Mouse (Mus musculus): ENCODE results near the gene Asb10. TPM values are rescaled to one million over a fixed set of nuclear protein-coding genes. Genes with fewer than 3 reads are reported as not detected.

The Asb10 gene
- total and polyA plus RNA-seq, 2 experiments from 2014 or later: 0.22 to 0.43 TPM

DNA sequence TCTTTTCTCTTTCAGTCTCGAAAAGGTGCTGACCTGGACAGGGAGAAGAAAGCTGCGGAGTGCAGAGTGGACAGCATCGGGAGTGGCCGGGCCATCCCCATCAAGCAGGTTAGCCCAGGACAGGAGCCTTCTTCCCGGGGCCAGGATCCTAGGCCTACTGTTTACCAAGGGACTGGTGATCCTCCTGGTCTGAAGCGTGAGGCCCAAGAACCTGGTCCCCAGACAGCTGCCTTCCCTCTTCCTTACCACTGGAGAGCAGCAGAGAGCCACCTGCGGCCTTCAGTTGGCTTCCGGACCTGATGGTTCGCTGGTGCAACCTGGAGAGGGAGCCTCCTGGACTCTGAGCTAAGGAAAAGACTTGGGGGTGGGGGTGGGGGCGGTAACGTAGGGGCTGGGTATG is 57.5 kb downstream of the Asb10 start:
- Histone ChIP-seq H3K9ac (no peak overlapping the region), H3K27me3 (ENCODE audit: insufficient read depth, low read length) (no peaks in the 10 kb centered on the region), H3K4me3 (ENCODE audit: low read depth, low read length) (no peak overlapping the region), H3K36me3 (ENCODE audit: insufficient read depth) (peaks cover 61% of the 10 kb centered on the region), H3K4me2 (ENCODE audit: low read depth) (no peak overlapping the region), H3K4me1 (ENCODE audit: insufficient read depth) (peaks cover 7% of the 10 kb centered on the region; the same call in 1 of the 2 replicates), H3K9me3 (ENCODE audit: low read length) (no peaks in the 10 kb centered on the region), H3K27ac (ENCODE audit: low read depth, low read length) (no peak overlapping the region)
- peak; percentile 83 for DNase-seq
- WGBS: 20% methylated on average over 11 of the region's 11 CpGs
- TF ChIP-seq CTCF (IDR thresholded peaks at IDR 0.05; ENCODE audit: low read depth): peak; percentile 90
- peak; percentile 59 for ATAC-seq

Other genes starting within 250 kb of the Asb10 start
- 13.5 and 21.2 TPM in 2 replicates for gene Kcnh2, start 189.4 kb downstream of the Asb10 start, total RNA-seq (2014; rRNA removed)
- gene Kcnh2, start 189.4 kb downstream of the Asb10 start, polyA plus RNA-seq (2015; fragmentation: Nextera tagmentation; extraction: Ambion mirVana): 4.7 and 6.8 TPM in 2 replicates
- gene Nos3, start 176.2 kb downstream of the Asb10 start, total RNA-seq (2014; rRNA removed): 6.1 and 8.3 TPM in 2 replicates
- gene Nos3, start 176.2 kb downstream of the Asb10 start, polyA plus RNA-seq (2015; fragmentation: Nextera tagmentation; extraction: Ambion mirVana): 6.3 and 6.8 TPM in 2 replicates
- 8.0 and 9.5 TPM in 2 replicates for gene Atg9b, start 148.8 kb downstream of the Asb10 start, total RNA-seq (2014; rRNA removed)
- gene Atg9b, start 148.8 kb downstream of the Asb10 start, polyA plus RNA-seq (2015; fragmentation: Nextera tagmentation; extraction: Ambion mirVana): 3.4 and 5.1 TPM in 2 replicates
- 58.2 and 64.1 TPM in 2 replicates for gene Abcb8, start 147.3 kb downstream of the Asb10 start, total RNA-seq (2014; rRNA removed)
- 38.7 and 44.6 TPM in 2 replicates for gene Abcb8, start 147.3 kb downstream of the Asb10 start, polyA plus RNA-seq (2015; fragmentation: Nextera tagmentation; extraction: Ambion mirVana)
- gene Asic3, start 127.6 kb downstream of the Asb10 start, total RNA-seq (2014; rRNA removed): 0.15 TPM in 1 of 2 replicates, not detected in the other
- 0.08 and 0.52 TPM in 2 replicates for gene Asic3, start 127.6 kb downstream of the Asb10 start, polyA plus RNA-seq (2015; fragmentation: Nextera tagmentation; extraction: Ambion mirVana)
- gene Cdk5, start 117.4 kb downstream of the Asb10 start, total RNA-seq (2014; rRNA removed): 83.3 and 93.8 TPM in 2 replicates
- gene Cdk5, start 117.4 kb downstream of the Asb10 start, polyA plus RNA-seq (2015; fragmentation: Nextera tagmentation; extraction: Ambion mirVana): 156 and 165 TPM in 2 replicates
- 21.4 and 31.9 TPM in 2 replicates for gene Slc4a2, start 117.1 kb downstream of the Asb10 start, total RNA-seq (2014; rRNA removed)
- 9.7 and 13.9 TPM in 2 replicates for gene Slc4a2, start 117.1 kb downstream of the Asb10 start, polyA plus RNA-seq (2015; fragmentation: Nextera tagmentation; extraction: Ambion mirVana)
- 87.0 and 132 TPM in 2 replicates for gene Fastk, start 95.7 kb downstream of the Asb10 start, total RNA-seq (2014; rRNA removed)
- 88.7 and 91.9 TPM in 2 replicates for gene Fastk, start 95.7 kb downstream of the Asb10 start, polyA plus RNA-seq (2015; fragmentation: Nextera tagmentation; extraction: Ambion mirVana)
- gene Tmub1, start 93.1 kb downstream of the Asb10 start, total RNA-seq (2014; rRNA removed): 34.3 and 47.2 TPM in 2 replicates
- 54.8 and 56.7 TPM in 2 replicates for gene Tmub1, start 93.1 kb downstream of the Asb10 start, polyA plus RNA-seq (2015; fragmentation: Nextera tagmentation; extraction: Ambion mirVana)
- gene Agap3, start 88.8 kb downstream of the Asb10 start, total RNA-seq (2014; rRNA removed): 270 and 296 TPM in 2 replicates
- gene Agap3, start 88.8 kb downstream of the Asb10 start, polyA plus RNA-seq (2015; fragmentation: Nextera tagmentation; extraction: Ambion mirVana): 136 and 140 TPM in 2 replicates
- 2.3 and 4.8 TPM in 2 replicates for gene Gbx1, start 13.8 kb downstream of the Asb10 start, total RNA-seq (2014; rRNA removed)
- gene Gbx1, start 13.8 kb downstream of the Asb10 start, polyA plus RNA-seq (2015; fragmentation: Nextera tagmentation; extraction: Ambion mirVana): 0.91 and 1.3 TPM in 2 replicates
- gene 4931409K22Rik, start 15.8 kb upstream of the Asb10 start, total RNA-seq (2014; rRNA removed): not detected in 2 replicates
- gene 4931409K22Rik, start 15.8 kb upstream of the Asb10 start, polyA plus RNA-seq (2015; fragmentation: Nextera tagmentation; extraction: Ambion mirVana): 0.11 TPM in 1 of 2 replicates, not detected in the other
- gene Abcf2, start 36.5 kb upstream of the Asb10 start, total RNA-seq (2014; rRNA removed): 59.8 and 66.2 TPM in 2 replicates
- 73.7 and 80.8 TPM in 2 replicates for gene Abcf2, start 36.5 kb upstream of the Asb10 start, polyA plus RNA-seq (2015; fragmentation: Nextera tagmentation; extraction: Ambion mirVana)
- 25.0 and 33.5 TPM in 2 replicates for gene Chpf2, start 45.8 kb upstream of the Asb10 start, total RNA-seq (2014; rRNA removed)
- 18.7 and 21.3 TPM in 2 replicates for gene Chpf2, start 45.8 kb upstream of the Asb10 start, polyA plus RNA-seq (2015; fragmentation: Nextera tagmentation; extraction: Ambion mirVana)
- gene Smarcd3, start 83.4 kb upstream of the Asb10 start, total RNA-seq (2014; rRNA removed): 265 and 272 TPM in 2 replicates
- 162 and 168 TPM in 2 replicates for gene Smarcd3, start 83.4 kb upstream of the Asb10 start, polyA plus RNA-seq (2015; fragmentation: Nextera tagmentation; extraction: Ambion mirVana)
- gene Nub1, start 144.6 kb upstream of the Asb10 start, total RNA-seq (2014; rRNA removed): 88.6 TPM in 2 replicates
- gene Nub1, start 144.6 kb upstream of the Asb10 start, polyA plus RNA-seq (2015; fragmentation: Nextera tagmentation; extraction: Ambion mirVana): 59.4 and 61.0 TPM in 2 replicates
- 7.2 and 13.1 TPM in 2 replicates for gene Wdr86, start 189.7 kb upstream of the Asb10 start, total RNA-seq (2014; rRNA removed)
- gene Wdr86, start 189.7 kb upstream of the Asb10 start, polyA plus RNA-seq (2015; fragmentation: Nextera tagmentation; extraction: Ambion mirVana): 4.4 and 5.5 TPM in 2 replicates
- gene Crygn, start 217.0 kb upstream of the Asb10 start, total RNA-seq (2014; rRNA removed): 0.33 TPM in 1 of 2 replicates, not detected in the other
- 2.1 and 4.9 TPM in 2 replicates for gene Crygn, start 217.0 kb upstream of the Asb10 start, polyA plus RNA-seq (2015; fragmentation: Nextera tagmentation; extraction: Ambion mirVana)